Mouse (Mus musculus): Measurements from ENCODE around the gene Nav3. TPM values are rescaled to one million over a fixed set of nuclear protein-coding genes. Genes with fewer than 3 reads are reported as not detected.

Gene Nav3
- total RNA-seq, 2 experiments from 2014 or later, result 2.3 to 4.7 TPM

DNA sequence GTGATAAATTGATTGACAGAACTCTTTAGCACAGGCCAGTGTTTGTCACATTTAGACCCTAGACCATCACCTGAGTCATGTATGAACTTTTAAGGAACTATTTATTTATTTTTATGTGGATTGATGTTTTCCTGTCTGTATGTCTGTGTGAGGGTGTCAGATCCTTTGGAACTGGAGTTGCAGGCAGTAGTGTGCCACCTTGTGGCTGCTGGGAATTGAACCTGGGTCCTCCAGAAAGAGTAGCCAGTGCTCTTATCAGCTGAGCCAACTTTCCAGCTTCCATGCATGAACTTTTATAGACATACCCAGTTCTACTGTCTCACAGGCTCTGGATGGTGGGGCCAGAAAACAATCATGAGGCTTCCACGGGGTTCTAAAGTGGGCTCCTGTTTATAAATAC, 536.5 kb downstream of the Nav3 start:
- DNase-seq, result peak; percentile 20 to 44

- DNase-seq, result no peak
Observed at GRCm38 (mm10) chr10:109907206-109907605, 548.8 kb downstream of the Nav3 start.

DNA sequence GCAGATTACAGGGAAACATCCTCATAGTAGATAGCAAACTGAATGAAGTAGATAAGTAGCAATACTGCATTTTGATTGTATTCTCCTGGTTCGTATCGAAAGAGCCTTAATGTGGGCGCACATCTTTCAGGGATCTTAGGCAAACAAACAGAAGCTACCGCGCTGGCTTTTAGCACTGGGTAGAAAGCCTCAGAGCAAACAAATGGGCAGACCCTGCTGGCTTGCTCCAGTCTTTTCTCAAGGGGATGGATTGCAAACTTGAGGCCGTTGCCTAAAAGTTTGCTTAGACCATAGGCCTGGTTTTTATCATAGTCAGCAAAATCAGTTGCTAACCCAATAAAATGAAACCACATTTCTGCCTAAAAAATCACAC, 549.6 kb downstream of the Nav3 start:
- peak in 1 of 2 experiments; percentile 6 for DNase-seq

- DNase-seq, result no peak
Observed at GRCm38 (mm10) chr10:109905649-109906412, 550.2 kb downstream of the Nav3 start.

GRCm38 (mm10) chr10:109904841-109905240, 551.2 kb downstream of the Nav3 start:
- DNase-seq, result no peak

DNA sequence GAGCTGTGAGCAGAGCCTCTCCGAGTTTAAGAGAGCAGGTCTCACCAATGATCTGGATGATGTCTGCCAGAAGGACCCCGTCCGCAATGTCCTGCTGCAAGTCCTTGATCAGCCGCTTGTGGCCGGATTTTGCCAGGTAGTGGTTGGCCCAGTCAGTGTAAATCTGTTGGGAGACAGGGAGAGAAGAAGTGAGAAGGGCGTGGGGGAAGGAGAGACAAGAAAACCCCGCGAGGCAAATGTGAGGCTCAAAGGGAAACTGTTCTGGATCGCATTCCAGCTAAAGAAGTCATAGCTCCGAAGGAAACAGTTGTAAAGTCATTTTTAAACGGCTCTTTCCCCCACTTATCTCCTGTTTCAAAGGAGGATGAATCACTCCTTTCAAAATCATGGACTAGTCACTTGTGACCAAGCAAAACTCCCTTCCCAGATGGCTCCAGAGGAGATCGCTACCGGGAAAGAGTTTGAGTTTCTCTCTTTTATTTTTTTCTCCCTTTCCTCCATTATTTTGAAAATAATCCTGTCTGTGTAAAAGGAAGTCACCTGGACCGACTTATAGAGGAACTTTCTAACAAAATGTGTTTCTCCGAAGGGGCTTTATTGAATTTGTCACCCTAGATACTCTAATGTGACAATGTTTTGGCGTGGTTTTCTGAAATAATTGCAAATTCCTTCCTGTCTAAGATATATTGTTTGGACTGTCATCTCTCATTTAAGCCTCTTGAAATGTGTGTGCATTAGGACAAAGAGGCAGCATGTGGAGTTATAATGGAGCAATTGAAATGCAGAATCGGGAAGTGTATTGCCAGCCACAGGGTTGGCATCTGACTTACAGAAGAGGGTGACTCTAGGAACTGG, 552.1 kb downstream of the Nav3 start:
- DNase-seq, result peak; percentile 4 to 33

GRCm38 (mm10) chr10:109903241-109903640, 552.8 kb downstream of the Nav3 start:
- DNase-seq, result no peak

- no peak for DNase-seq
Observed at GRCm38 (mm10) chr10:109889171-109889475, 566.9 kb downstream of the Nav3 start.

DNA sequence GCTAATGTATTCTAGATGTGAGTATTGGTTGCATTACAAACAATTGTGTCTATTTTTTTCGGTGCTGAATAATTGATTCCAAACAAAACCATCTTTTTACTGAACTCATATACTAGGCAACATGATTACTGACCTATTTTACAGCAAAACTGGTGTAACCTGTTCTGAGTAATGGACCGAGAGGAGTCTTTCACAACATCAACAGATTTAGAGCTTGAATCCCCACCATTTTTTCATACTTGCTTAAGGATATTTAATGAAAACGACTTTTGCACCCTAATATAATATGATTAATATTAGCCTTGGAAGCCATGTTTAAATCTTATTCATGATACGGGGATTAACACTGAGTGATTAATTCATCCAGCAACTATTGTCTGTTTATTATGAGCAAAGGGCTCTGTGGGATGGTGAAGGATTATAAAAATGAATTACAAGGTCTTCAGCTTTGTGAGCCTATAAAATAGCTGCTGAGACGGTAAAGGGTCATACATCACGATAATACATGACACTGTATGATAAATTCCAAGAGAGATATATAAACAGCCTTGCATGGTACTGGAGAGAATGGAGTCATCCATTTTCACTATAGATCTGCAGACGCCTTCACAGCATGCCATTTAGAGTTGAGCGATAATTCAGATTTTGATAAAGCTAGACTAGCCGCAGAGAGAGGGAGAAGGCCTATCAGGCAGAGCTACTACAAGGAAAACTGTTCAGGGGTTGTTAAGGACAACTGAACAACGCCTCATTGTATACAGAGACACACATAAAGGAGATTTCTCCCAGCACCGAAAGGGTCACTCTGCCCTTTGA, 567.4 kb downstream of the Nav3 start:
- no peak for DNase-seq

- no peak for DNase-seq
Observed at GRCm38 (mm10) chr10:109887160-109887559, 568.8 kb downstream of the Nav3 start.

DNA sequence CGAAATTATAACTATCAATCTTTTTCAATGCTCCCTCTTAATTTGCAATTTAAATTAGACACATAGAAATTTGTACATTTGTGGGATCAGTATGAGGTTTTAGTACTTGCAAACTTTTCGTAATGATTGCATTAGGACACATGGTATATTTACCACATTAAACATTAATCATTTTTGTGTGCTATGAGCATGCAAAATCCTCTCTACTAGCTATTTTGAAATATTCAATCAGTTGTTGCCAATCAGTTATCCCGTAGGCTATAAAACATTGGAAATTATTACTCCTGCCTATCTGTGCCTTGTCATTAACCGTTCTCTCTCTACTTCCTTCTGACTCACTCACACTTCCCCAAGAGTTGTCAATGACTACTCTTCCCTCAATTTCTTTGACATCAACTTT, 579.9 kb downstream of the Nav3 start:
- DNase-seq, result no peak

DNA sequence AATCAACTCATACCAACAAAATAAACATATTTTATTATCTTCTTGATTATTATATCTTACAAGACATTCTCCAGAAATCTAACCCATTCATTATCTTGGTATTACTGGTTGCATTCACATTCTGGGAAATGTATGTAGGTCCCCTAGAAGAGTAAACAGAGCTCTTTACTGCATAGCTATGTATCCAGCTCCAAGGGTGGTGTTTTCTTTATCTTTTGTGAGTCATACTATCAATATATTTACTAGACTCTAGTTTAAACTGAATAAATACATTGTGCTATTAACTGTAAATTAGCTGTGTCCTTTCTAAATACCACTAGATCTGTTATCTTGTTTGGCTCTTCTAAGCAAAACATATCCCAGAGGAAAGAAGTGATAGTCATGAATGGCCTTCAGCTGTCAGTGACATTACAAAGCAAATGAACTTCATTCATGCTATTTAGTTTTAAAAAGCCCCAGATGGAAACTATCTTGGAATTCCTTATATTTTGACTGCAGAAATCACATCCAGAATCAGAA, 580.6 kb downstream of the Nav3 start:
- DNase-seq, result no peak

DNA sequence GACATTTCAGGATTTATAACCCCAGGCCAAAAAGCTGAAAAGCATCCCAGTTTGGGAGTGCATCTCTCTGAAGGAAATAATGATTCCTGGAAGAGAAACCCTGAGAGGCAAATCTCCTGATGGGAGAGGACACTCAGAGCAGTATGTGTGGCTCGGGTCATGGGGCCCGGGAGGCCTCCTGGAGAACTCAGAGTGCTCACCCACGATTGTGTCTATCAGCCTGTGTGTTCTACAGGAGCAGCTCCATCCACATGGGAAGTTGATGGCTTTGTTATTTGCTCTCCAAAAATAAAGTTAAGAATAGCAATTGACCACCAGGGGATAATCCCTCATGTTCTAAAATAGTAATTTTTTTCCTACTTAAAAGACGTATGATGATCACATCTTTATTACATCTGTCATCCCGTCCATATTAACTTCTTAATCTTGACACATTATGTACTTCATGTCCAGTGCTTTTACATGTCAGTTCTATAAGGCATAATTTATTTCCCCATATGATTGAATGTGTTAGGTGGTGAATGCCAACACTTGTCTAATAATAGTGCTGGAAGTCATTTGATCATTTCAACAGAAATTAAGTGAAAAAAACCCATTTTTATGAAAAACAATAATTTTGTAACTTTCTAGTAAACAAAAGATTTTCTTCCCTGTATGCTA, 581.2 kb downstream of the Nav3 start:
- no peak for DNase-seq

- DNase-seq, result no peak
Observed at GRCm38 (mm10) chr10:109866063-109866462, 589.9 kb downstream of the Nav3 start.

GRCm38 (mm10) chr10:109865391-109865790, 590.6 kb downstream of the Nav3 start:
- no peak for DNase-seq

GRCm38 (mm10) chr10:109864708-109865107, 591.3 kb downstream of the Nav3 start:
- DNase-seq, result peak; percentile 5 to 20

- no peak for DNase-seq
Observed at GRCm38 (mm10) chr10:109861275-109861674, 594.7 kb downstream of the Nav3 start.

DNA sequence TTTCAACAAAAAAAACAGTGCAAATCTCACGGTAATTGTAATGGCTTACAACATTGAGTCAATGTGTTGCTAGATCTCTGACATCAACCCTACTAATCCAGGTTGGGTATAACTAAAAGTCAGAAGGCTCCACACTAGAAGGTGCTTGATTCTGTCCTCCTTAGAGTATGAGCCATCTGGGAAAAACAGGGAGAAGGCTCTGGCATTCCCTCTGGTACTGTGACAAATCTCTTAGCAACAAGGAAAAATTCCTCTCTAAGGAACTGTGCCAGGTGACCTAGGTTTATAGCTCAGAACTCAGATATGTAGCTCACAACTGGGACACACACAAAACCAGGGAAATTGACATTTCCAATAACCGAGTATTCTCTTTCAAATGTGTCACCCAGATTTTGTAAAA, 597.4 kb downstream of the Nav3 start:
- DNase-seq, result no peak

DNA sequence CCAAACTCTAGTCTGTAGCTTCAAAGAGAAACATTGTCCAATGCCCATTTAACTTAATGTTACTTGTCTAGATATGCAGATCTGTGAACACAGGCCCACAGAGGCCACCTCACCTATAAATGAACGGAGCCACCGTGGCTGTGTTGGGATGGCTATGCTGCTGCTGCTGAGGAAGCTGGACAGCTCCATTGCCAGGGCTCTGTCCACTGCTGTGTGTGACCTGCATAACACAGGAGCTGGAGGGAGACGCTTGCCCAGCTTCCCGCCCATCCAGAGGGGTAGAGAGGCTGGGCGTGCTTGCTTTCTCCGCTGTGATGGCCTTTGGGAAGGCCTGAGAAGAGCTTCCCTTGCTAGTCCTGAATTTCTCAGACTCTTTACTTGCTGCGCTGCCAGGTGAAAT, 603.6 kb downstream of the Nav3 start:
- peak; percentile 13 to 18 for DNase-seq

GRCm38 (mm10) chr10:109847631-109848030, 608.4 kb downstream of the Nav3 start:
- DNase-seq, result no peak

- no peak for DNase-seq
Observed at GRCm38 (mm10) chr10:109843661-109844060, 612.3 kb downstream of the Nav3 start.

- no peak for DNase-seq
Observed at GRCm38 (mm10) chr10:109832768-109833291, 623.2 kb downstream of the Nav3 start.
